Mouse (Mus musculus) thymus, adult 2 months (tissue): ENCODE results near the gene Spata21.

ENCODE experiments used
- CTCF ChIP-seq: fragments of 200-500 bp; IDR thresholded peaks from 2 replicates; pipeline ENCODE4 v1.5.1; 2012; ENCODE audit warnings: mild to moderate bottlenecking, control low read depth, low read length, moderate library complexity, borderline replicate concordance; ENCODE audit not compliant: control insufficient read depth, poor library complexity, insufficient read depth; ENCODE audit errors: extremely low read depth
- POLR2A ChIP-seq: fragments of 200-500 bp; IDR thresholded peaks from 2 replicates; pipeline ENCODE4 v1.6.1; 2012; ENCODE audit warnings: mild to moderate bottlenecking, low read length, control low read depth, moderate library complexity; ENCODE audit not compliant: control insufficient read depth, poor library complexity, insufficient read depth; ENCODE audit errors: extremely low read depth

DNA sequence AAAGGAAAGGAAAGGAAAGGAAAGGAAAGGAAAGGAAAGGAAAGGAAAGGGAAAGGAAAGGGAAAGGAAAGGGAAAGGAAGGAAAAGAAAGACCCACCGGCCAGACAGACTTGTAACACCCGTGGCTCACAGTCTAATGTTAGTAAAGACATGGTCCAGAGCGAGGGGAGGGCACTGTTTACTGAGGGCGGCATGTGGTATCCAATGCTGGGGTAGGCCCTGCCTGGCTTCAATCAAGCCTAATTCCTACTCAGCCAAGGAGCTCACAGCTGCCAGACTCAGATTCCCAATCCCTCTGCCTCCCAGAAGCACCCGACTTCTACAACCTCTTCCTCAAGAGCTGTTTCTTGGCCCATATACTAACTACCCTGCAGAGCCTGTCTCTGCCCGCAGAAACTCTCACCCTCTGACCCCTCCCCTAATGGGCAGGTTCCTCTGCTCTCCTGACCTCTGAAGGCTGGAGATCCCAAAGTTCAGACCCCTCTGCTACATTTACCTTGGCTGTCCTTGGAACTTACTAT is 41.1 kb downstream of the Spata21 start:
- TF ChIP-seq CTCF: no peak
- no peak for TF ChIP-seq POLR2A
